Mouse (Mus musculus): ENCODE measurements around the gene Camsap3.

DNA sequence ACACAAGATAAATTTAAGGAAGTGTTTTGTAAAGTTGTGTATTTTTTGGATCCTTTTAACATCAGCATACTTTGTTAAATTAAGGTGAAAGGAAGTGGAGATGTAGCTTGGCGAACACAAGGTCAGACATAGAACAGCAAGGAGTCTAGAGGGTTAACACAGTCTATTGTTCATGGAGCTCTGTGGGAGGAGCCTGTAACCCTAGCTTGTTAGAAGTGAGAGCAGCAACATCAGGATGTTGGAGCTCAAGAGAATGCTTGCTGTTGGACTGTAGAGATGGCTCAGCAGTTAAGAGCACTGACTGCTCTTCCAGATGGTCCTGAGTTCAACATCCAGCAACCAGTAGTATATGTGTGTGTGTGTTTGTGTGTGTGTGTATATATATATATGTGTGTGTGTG, 61.9 kb downstream of the Camsap3 start:
- TF ChIP-seq MAFK (IDR thresholded peaks at IDR 0.05; ENCODE audit: insufficient read depth, low read depth, low read length) = no peak
- TF ChIP-seq CHD2 (IDR thresholded peaks at IDR 0.05; ENCODE audit: low read depth, low read length) = no peak
